Mouse (Mus musculus) liver, embryonic 11.5 days (tissue): ENCODE results near the gene Ephb1. TPM values are rescaled to one million over a fixed set of nuclear protein-coding genes. Genes with fewer than 3 reads are reported as not detected.
A peak's percentile ranks its signal among the peaks of the same experiment; 100 is the strongest.

Experiments used
- ATAC-seq: fragments of 200-750 bp; cut with Nextera tagmentation; replicated peaks from 2 replicates; pipeline ENCODE4 v1.8.0; 2017; ENCODE audit warnings: moderate number of reproducible peaks, mild to moderate bottlenecking, moderate TSS enrichment, moderate library complexity; ENCODE audit not compliant: low FRiP score
- DNase-seq: peaks from one replicate; pipeline ENCODE4 v3.0.0-alpha.2; 2017; ENCODE audit warnings: low spot score
- H3K27ac ChIP-seq: fragments of 300-500 bp; sonication (generic); 2 replicates; pipeline ENCODE4 v1.5.1; 2014; ENCODE audit warnings: mild to moderate bottlenecking, low read depth, low read length, control low read depth
- H3K27me3 ChIP-seq: fragments of 300-500 bp; sonication (generic); replicated peaks from 2 replicates; pipeline ENCODE4 v1.6.1; 2014; ENCODE audit warnings: low read length, mixed read lengths; ENCODE audit not compliant: control insufficient read depth, insufficient read depth
- H3K36me3 ChIP-seq: fragments of 300-500 bp; sonication (generic); 2 replicates; pipeline ENCODE4 v1.6.1; 2014; ENCODE audit warnings: mild to moderate bottlenecking, low read length, moderate library complexity, mixed read lengths; ENCODE audit not compliant: control insufficient read depth, insufficient read depth
- H3K4me1 ChIP-seq: fragments of 300-500 bp; sonication (generic); replicated peaks from 2 replicates; pipeline ENCODE4 v1.6.1; 2014; ENCODE audit warnings: low read length, mixed read lengths; ENCODE audit not compliant: control insufficient read depth, insufficient read depth
- H3K4me2 ChIP-seq: fragments of 300-500 bp; sonication (generic); 2 replicates; pipeline ENCODE4 v1.6.1; 2014; ENCODE audit warnings: mild to moderate bottlenecking, control low read depth, moderate library complexity
- H3K4me3 ChIP-seq: fragments of 300-500 bp; sonication (generic); 2 replicates; pipeline ENCODE4 v1.5.1; 2014; ENCODE audit warnings: low read depth, low read length, control low read depth
- H3K9ac ChIP-seq: fragments of 300-500 bp; sonication (generic); 2 replicates; pipeline ENCODE4 v1.6.1; 2014; ENCODE audit warnings: low read depth, low read length, control low read depth
- H3K9me3 ChIP-seq: fragments of 300-500 bp; sonication (generic); 2 replicates; pipeline ENCODE4 v1.6.1; 2016; ENCODE audit warnings: low read length, inconsistent platforms, mixed read lengths; ENCODE audit not compliant: control insufficient read depth
- WGBS: fragments of 180-500 bp; shearing (Covaris S2); extraction: QIAGEN DNeasy Blood & Tissue Kit; methylation state at CpG from one replicate; pipeline ENCODE4 v1.1.7; 2014; 5-methylcytosine and 5-hydroxymethylcytosine counted together
- polyA plus RNA-seq: library from polyadenylated mRNA; unstranded; fragments of >200 nt; fragmentation: Nextera tagmentation; extraction: Ambion mirVana; gene quantifications from 2 replicates; pipeline ENCODE4 v1.2.1, GENCODE M21; 2014

Gene Ephb1
- polyA plus RNA-seq: 0.69 and 0.70 TPM in 2 replicates

GRCm38 (mm10) chr9:102354561-102354973 is at the start of gene Ephb1:
Gene Ephb1 (minus strand): TSS chr9:102354693.
- Histone ChIP-seq H3K4me2 (peak within 1 kb of the TSS; percentile 84), H3K36me3 (no peaks in the 10 kb centered on the region), H3K9ac (peak within 1 kb of the TSS; percentile 9; the same call in 1 of the 2 replicates), H3K27ac (no peak within 1 kb of the TSS), H3K27me3 (peaks cover 63% of the 10 kb centered on the region), H3K4me1 (no peaks in the 10 kb centered on the region), H3K4me3 (peak within 1 kb of the TSS; percentile 51), H3K9me3 (no peaks in the 10 kb centered on the region)
- WGBS: 2% methylated on average over 22 of the region's 22 CpGs
- peak; percentile 70 for DNase-seq
- peak; percentile 69 for ATAC-seq

- no peak for DNase-seq
- H3K27ac ChIP-seq: no peak overlapping the region
- no peak overlapping the region for H3K9ac ChIP-seq
- no peak overlapping the region for H3K4me2 ChIP-seq
- no peaks in the 10 kb centered on the region for H3K9me3 ChIP-seq
- H3K27me3 ChIP-seq: no peaks in the 10 kb centered on the region
- WGBS: 27% methylated on average over 18 of the region's 18 CpGs
- ATAC-seq: 0 out of 2 replicates have a peak, but pooled peaks have one; percentile 21
- no peak overlapping the region for H3K4me3 ChIP-seq
- H3K4me1 ChIP-seq: no peaks in the 10 kb centered on the region
- H3K36me3 ChIP-seq: no peaks in the 10 kb centered on the region
Measured at GRCm38 (mm10) chr9:102403086-102404021, 48.9 kb upstream of the Ephb1 start.

- Histone ChIP-seq H3K9ac (no peak overlapping the region), H3K27me3 (no peaks in the 10 kb centered on the region), H3K4me1 (no peaks in the 10 kb centered on the region), H3K9me3 (no peaks in the 10 kb centered on the region), H3K36me3 (no peaks in the 10 kb centered on the region), H3K4me2 (no peak overlapping the region), H3K27ac (no peak overlapping the region), H3K4me3 (no peak overlapping the region)
- WGBS: 45% methylated on average over 3 of the region's 3 CpGs
- DNase-seq: no peak
- no peak for ATAC-seq
Measured at GRCm38 (mm10) chr9:102402671-102403070, 48.2 kb upstream of the Ephb1 start.

- Histone ChIP-seq H3K9me3 (no peaks in the 10 kb centered on the region), H3K9ac (no peak overlapping the region), H3K27ac (no peak overlapping the region), H3K27me3 (no peaks in the 10 kb centered on the region), H3K4me1 (no peaks in the 10 kb centered on the region), H3K4me3 (no peak overlapping the region), H3K36me3 (no peaks in the 10 kb centered on the region), H3K4me2 (no peak overlapping the region)
- no peak for DNase-seq
- 49% methylated on average over 8 of the region's 8 CpGs for WGBS
- no peak for ATAC-seq
Measured at GRCm38 (mm10) chr9:102388266-102388665, 33.8 kb upstream of the Ephb1 start.

GRCm38 (mm10) chr9:102386816-102387215 is 32.3 kb upstream of the Ephb1 start:
- ATAC-seq: no peak
- WGBS: 89% methylated on average over 9 of the region's 9 CpGs
- Histone ChIP-seq H3K36me3 (no peaks in the 10 kb centered on the region), H3K9ac (no peak overlapping the region), H3K27me3 (no peaks in the 10 kb centered on the region), H3K4me3 (no peak overlapping the region), H3K4me1 (no peaks in the 10 kb centered on the region), H3K4me2 (no peak overlapping the region), H3K9me3 (no peaks in the 10 kb centered on the region), H3K27ac (no peak overlapping the region)
- DNase-seq: no peak

- Histone ChIP-seq H3K36me3 (no peaks in the 10 kb centered on the region), H3K27me3 (no peaks in the 10 kb centered on the region)
- no peak for DNase-seq
Measured at GRCm38 (mm10) chr9:102380235-102380634, 25.7 kb upstream of the Ephb1 start.

GRCm38 (mm10) chr9:102374661-102375060 is 20.2 kb upstream of the Ephb1 start:
- H3K9me3 ChIP-seq: no peaks in the 10 kb centered on the region
- no peak overlapping the region for H3K4me3 ChIP-seq
- H3K27me3 ChIP-seq: no peaks in the 10 kb centered on the region
- H3K36me3 ChIP-seq: no peaks in the 10 kb centered on the region
- ATAC-seq (no peak), DNase-seq (no peak)
- no peak overlapping the region for H3K9ac ChIP-seq
- no peak overlapping the region for H3K27ac ChIP-seq
- H3K4me1 ChIP-seq: no peaks in the 10 kb centered on the region
- no peak overlapping the region for H3K4me2 ChIP-seq
- WGBS: 90% methylated on average over 5 of the region's 5 CpGs

More at GRCm38 (mm10) chr9:102380235-102380634, 25.7 kb upstream of the Ephb1 start:
- Histone ChIP-seq H3K4me3 (no peak overlapping the region), H3K4me2 (no peak overlapping the region), H3K4me1 (no peaks in the 10 kb centered on the region), H3K9ac (no peak overlapping the region), H3K27ac (no peak overlapping the region), H3K9me3 (no peaks in the 10 kb centered on the region)
- 76% methylated on average over 2 of the region's 2 CpGs for WGBS
- no peak for ATAC-seq

DNA sequence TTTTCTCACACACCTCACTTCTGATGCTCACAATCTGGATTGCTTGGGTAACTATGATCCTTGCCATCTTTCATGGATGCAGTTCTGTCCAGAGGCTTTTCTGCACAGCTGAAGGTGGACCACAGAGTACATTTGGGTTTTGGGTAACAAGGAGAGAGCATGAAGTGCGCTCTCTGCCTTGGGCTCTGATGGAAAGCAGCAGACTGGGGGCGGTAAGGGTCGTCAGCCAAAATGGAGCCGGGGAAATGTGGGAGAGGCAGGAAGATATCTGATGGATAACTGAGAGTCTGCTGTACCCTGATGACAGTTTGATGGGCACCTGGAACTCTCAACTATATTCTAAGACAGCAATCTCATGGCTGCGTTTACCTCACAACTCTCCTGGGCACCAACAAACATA is 19.4 kb upstream of the Ephb1 start:
- no peak overlapping the region for H3K27ac ChIP-seq
- H3K4me1 ChIP-seq: no peaks in the 10 kb centered on the region
- H3K4me3 ChIP-seq: no peak overlapping the region
- H3K9me3 ChIP-seq: no peaks in the 10 kb centered on the region
- ATAC-seq: no peak
- DNase-seq: no peak
- H3K9ac ChIP-seq: no peak overlapping the region
- no peak overlapping the region for H3K4me2 ChIP-seq
- 84% methylated on average over 5 of the region's 5 CpGs for WGBS
- no peaks in the 10 kb centered on the region for H3K27me3 ChIP-seq
- H3K36me3 ChIP-seq: no peaks in the 10 kb centered on the region

DNA sequence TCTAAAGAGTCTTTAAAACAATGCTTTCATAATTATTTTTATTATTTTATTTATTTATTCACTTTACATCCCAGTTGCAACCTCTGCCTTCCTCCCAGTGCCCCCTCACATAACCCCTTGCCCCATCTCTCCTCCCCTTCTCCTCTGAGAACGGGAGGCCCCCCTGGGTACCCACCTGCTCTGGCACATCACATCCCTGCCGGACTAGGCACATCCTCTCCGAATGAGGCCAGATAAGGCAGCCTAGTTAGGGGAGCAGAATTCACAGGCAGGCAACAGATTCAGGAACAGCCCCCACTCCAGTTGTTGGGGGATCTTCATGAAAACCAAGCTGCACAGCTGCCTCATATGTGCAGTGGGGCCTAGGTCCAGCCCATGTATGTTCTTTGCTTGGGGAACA is 17.4 kb upstream of the Ephb1 start:
- Histone ChIP-seq H3K4me1 (no peaks in the 10 kb centered on the region), H3K36me3 (no peaks in the 10 kb centered on the region), H3K4me2 (no peak overlapping the region), H3K9me3 (no peaks in the 10 kb centered on the region), H3K27me3 (no peaks in the 10 kb centered on the region), H3K9ac (no peak overlapping the region), H3K27ac (no peak overlapping the region), H3K4me3 (no peak overlapping the region)
- DNase-seq (no peak), ATAC-seq (no peak)
- WGBS: 59% methylated on average over 3 of the region's 3 CpGs
